Mouse (Mus musculus) left cerebral cortex, adult 8-10 months (tissue): ENCODE measurements at regions not wholly inside any gene's neighbourhood (a gene's known extent, or its start where the extent isn't known, plus 50 kb on each side); places are given as distances from the start of the nearest gene placed in this dataset.

ENCODE experiments used
- DNase-seq, 2 experiments: peaks; one replicate each; pipeline ENCODE4 v3.0.0; 2022; ENCODE audit warnings: low spot score in 2 of 2

GRCm38 (mm10) chr10:98041766-98042165 lies 315.2 kb upstream of the C030005K15Rik start:
- no peak for DNase-seq

DNA sequence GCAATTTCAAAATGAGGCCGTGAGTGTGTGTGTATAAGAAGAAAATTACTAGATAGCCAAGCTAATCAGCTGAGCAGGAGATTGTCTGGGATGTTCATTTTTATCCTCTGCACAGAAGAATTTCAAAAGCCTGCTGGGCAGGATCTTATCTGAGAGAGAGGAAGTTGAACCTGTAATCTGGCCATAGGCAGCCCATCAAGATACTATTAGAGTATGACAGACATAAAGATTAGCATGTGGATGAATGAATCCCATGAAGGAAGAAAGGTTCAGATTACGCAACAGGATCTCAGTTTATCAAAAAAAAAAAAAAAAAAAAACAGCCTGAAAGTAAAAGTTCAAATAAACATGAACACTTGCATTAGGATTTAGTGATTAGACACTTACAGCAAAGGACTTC lies 317.3 kb upstream of the C030005K15Rik start:
- DNase-seq: no peak

- DNase-seq: no peak
These were observed 318.0 kb upstream of the C030005K15Rik start for GRCm38 (mm10) chr10:98044579-98044978.

DNA sequence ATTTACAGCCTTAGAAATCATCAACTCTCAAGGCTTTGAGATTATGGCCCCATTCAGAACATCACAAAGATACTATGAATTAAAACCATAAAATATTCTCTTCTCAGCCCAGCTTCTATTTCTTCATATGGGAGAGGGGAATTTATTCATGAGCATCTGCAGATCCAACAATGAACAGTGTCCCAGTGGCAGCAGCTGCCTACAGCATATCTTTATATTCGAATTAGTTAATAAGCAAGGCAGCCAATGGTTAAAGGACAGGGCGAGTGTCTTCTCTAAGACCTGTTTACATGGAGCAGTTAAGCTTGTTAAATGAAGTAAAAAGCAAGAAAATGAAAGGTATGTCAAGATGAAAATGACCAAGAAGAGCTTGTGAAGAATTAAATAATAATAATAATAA lies 346.9 kb upstream of the C030005K15Rik start:
- no peak for DNase-seq

DNA sequence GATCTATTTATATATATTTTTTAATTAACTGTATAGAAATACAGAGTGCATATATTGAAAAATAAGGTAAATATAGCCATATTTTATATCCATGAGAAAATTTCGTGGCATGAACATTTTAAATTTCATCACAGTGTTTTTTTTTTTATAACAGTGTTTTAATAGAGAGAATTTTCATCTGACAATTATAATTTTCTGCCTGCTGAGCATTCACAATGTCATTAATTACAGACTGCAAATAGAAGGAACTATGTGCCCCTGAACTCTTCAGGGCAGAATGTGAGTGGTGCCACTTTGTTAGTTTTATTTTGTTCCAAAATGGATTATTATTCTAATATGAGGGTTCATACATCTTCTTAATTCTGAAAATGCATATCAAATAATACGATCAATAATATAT lies 358.3 kb upstream of the C030005K15Rik start:
- DNase-seq: no peak

- no peak for DNase-seq
These were observed 389.7 kb upstream of the C030005K15Rik start for GRCm38 (mm10) chr10:98116296-98116695.

- DNase-seq: no peak
These were observed 399.2 kb upstream of the C030005K15Rik start for GRCm38 (mm10) chr10:98125713-98126112.

DNA sequence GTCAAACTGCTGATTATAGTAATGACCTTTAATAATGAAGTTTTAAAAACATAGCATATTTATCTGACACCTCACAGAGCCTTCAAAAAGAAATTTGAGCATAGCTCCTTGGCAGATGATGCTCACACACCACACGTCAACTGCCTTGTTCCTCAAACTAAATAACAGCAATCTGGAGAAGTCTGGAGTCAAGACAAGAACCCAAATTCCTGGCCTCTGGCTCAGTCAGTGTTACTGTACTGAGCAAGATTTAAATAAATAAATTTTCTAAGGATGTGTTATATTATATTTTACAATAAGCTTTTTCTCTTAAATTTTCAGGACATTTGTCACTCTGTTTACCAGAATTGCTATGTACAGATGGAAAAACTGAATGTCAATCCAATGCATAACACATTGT lies 408.5 kb upstream of the C030005K15Rik start:
- no peak for DNase-seq

DNA sequence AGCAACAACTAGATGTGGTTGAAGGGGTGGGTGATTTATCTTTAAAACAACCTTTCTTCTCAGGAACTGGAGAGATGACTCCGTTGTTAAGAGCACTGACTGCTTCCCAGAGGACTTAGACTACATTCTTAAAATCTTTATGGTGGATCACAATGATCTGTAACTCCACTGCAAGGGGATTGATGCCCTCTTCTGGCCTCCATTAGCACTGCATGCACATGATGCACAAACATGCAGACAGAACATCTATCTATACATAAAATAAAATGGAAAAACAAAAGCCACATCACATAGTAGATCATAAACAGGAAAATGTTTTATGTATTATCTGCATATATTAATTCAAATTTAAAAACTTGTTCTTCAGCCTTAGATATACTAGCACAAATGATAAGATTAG lies 419.2 kb upstream of the C030005K15Rik start:
- no peak for DNase-seq

- no peak for DNase-seq
These were observed 420.7 kb upstream of the C030005K15Rik start for GRCm38 (mm10) chr10:98146998-98147863.

- DNase-seq: no peak
These were observed 429.4 kb upstream of the C030005K15Rik start for GRCm38 (mm10) chr10:98155982-98156381.

DNA sequence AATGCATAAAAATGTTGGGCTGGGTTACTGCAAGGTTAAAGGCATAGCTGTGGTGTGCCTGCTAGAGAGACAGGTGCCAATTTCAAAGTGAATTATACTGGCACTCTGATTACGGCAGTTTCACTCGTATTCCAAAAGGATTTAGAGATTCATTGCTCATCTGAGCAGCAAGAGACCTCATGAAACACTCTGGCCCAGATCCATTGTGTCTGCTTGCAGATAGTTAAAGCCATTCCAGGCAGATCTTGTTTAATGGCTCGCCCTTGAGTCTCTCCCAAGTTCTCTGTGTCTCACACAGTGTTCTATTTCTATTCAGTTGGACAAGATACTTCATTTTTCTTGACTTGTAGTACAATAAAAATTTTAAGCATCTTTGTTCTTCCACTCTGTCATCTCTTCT lies 459.1 kb upstream of the C030005K15Rik start:
- DNase-seq: no peak

DNA sequence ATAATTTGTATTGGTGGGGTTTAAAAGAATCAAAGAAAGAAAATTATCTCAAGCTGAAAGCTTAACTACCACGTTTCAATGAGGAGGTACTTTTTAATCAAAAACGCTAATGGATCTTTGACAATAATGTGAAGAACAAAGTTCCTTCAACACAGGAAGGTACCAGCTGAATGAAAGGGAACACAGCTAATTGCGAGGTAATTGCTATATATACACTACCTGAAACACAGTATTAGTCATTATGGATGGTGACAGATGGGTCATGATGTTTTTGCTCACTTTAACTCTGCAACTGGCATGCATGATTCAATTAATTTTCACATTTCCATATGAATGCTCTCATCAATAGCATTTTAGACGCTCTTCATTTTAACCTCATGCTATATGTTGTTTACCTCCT lies 470.3 kb upstream of the C030005K15Rik start:
- DNase-seq: no peak

DNA sequence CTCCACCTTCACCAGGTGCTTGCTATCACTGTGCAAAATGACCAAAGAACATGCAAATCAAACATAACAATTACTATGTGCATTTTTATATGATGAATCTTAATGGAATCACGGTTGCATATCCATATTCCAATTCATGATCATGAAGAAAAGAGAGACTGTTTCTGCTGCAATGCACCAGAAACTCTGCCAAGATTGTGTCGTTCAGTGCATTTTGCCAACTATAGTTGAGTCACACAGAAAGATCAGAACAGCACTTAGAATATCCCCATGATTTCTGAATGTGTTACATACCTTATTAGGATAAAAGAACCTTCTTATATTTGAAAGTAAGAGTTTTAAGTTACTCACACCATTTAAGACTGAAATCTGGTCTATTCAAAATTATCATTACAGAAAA lies 483.7 kb upstream of the C030005K15Rik start:
- peak in 1 of 2 experiments; percentile 11 for DNase-seq

DNA sequence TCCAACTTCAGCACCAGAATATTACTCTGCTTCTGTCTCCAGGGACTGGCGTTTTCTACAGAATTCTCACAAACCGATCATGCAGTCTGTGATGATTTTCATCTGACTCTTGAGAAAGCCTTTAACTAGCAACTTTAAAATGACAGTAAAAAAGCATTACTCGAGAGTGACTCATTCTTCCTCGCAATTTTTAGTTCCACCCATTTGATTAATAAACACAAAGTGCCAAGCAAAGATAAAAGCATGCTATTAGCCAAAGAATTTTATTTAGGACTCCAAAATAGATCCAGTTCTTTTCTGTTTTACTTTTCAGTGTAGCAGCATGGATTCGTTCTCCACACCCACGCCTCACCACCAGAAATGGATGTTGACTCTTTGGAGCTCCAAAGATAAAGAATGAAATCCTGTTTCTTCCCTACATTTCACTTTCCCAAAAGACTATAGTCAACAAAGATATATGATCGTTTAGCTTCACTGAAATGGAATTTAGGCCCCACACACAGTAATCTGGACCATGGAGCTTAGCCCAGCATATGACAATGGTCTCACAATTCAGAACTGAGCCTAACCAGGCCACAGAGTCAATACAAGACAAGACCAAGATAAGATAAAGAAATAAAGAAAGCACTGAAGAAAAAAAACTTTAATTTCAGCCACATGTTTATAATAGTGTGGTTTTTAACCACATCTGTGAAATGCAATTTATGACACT lies 486.5 kb upstream of the C030005K15Rik start:
- peak in 1 of 2 experiments; percentile 10 for DNase-seq

DNA sequence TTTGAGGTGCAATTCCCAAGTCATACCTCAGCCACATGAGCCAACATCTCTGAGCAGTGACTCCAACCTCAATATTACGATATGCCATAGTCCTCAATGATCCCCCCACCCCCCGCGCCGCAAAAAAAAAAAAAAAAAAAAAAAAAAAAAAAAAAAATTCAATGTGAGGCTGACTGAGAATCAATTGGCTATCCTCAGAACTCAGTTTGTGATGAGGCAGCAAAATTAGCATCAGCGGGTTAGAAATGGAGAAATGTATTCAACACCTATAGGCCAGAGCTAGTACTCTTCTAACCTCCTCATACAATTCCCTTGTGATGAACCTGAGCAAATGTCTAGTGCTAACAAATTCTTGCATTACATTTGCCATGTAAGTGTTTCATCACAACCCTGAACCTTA lies 504.5 kb upstream of the C030005K15Rik start:
- DNase-seq: no peak

- DNase-seq: no peak
These were observed 505.2 kb upstream of the C030005K15Rik start for GRCm38 (mm10) chr10:98231705-98232235.

DNA sequence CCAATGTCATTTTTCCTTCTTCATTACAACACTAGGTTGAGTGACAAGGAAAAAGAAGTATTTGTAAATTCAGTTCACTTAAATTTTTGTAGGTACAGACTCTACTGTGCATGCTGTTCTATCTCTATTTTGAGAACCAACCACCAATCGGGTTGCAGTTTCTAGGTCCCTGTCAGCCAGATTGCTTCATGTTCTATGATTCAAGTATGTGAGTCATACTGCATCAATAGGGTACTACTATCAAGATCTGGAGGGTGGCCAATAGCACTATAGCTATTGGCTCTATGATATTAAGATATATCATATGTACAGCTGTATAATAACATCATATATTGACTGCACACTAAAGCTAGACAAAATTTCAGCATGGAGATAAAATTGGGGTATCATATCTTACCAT lies 521.8 kb upstream of the C030005K15Rik start:
- no peak for DNase-seq

GRCm38 (mm10) chr10:98257980-98258707 lies 531.6 kb upstream of the C030005K15Rik start:
- DNase-seq: no peak

- DNase-seq: no peak
These were observed 532.7 kb upstream of the C030005K15Rik start for GRCm38 (mm10) chr10:98259283-98259682.

DNA sequence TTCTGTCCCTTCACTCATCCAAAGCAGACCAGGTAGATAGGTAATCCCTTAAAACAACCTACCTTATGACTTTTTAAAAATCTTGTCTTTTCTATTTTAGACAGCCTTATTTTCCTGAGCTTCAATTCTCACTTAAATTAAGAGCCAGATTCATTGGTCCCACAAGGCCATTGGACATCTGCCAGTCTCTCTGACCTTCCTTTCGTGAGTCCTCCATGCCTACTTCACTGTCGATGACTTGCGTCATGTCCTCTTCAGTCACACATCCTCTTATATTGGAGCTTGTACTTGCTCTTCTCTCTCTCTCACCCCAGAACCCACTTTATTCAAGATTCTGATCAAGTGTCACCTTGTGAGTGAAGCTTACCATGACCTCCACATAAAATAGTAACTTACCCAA lies 542.0 kb upstream of the C030005K15Rik start:
- no peak for DNase-seq

GRCm38 (mm10) chr10:98291617-98292016 lies 565.1 kb upstream of the C030005K15Rik start:
- no peak for DNase-seq
